Mouse (Mus musculus) spleen, adult 2 months (tissue): ENCODE data around the gene Ankrd44. TPM values are rescaled to one million over a fixed set of nuclear protein-coding genes. Genes with fewer than 3 reads are reported as not detected.

Source experiments
- DNase-seq, 2 experiments: peaks; one replicate each; pipeline versions ENCODE4 v3.0.0 to v3.0.0-alpha.2; 2012 to 2021; ENCODE audit warnings: low spot score in 2 of 2, low read depth in 1 of 2
- H3K27ac ChIP-seq: fragments of 200-500 bp; 2 replicates; pipeline ENCODE4 v1.5.1; 2012; ENCODE audit warnings: low read length, inconsistent platforms; ENCODE audit not compliant: insufficient read depth
- H3K27me3 ChIP-seq: fragments of 200-500 bp; 2 replicates; pipeline ENCODE4 v1.6.1; 2012; ENCODE audit warnings: mild to moderate bottlenecking, moderate library complexity, low read length, inconsistent platforms; ENCODE audit not compliant: control insufficient read depth, insufficient read depth
- H3K36me3 ChIP-seq: fragments of 200-500 bp; 2 replicates; pipeline ENCODE4 v1.6.1; 2012; ENCODE audit warnings: mild to moderate bottlenecking, low read length, inconsistent platforms; ENCODE audit not compliant: control insufficient read depth, insufficient read depth
- H3K4me1 ChIP-seq: fragments of 200-500 bp; 2 replicates; pipeline ENCODE4 v1.6.1; 2011; ENCODE audit warnings: inconsistent platforms; ENCODE audit not compliant: control insufficient read depth, insufficient read depth, insufficient read length
- H3K4me3 ChIP-seq: fragments of 200-500 bp; 2 replicates; pipeline ENCODE4 v1.5.1; 2011; ENCODE audit warnings: mild to moderate bottlenecking, inconsistent platforms; ENCODE audit not compliant: insufficient read depth, insufficient read length; ENCODE audit errors: extremely low read depth
- CTCF ChIP-seq: fragments of 200-500 bp; IDR thresholded peaks from 2 replicates; pipeline ENCODE4 v1.5.1; 2011; ENCODE audit warnings: mild to moderate bottlenecking, inconsistent platforms; ENCODE audit not compliant: insufficient read depth, insufficient read length, insufficient replicate concordance; ENCODE audit errors: extremely low read depth
- POLR2A ChIP-seq: fragments of 200-500 bp; IDR thresholded peaks from 2 replicates; pipeline ENCODE4 v1.6.1; 2011; ENCODE audit warnings: low read depth, low read length, inconsistent platforms
- WGBS: fragments of 180-500 bp; shearing (Covaris S2); methylation state at CpG from one replicate; pipeline ENCODE4 v1.1.7; 2018; 5-methylcytosine and 5-hydroxymethylcytosine counted together
- polyA plus RNA-seq: library from polyadenylated mRNA; depleted of rRNA; stranded (reverse); fragments of >200 nt; gene quantifications from 2 replicates; pipeline ENCODE4 v1.2.3, GENCODE M21; 2012

Ankrd44 gene
- polyA plus RNA-seq, 1 experiment, result 43.1 TPM

- Histone ChIP-seq H3K27ac (no peak overlapping the region), H3K4me1 (peaks cover 14% of the 10 kb centered on the region; the same call in 1 of the 2 replicates), H3K4me3 (no peak overlapping the region), H3K27me3 (no peaks in the 10 kb centered on the region), H3K36me3 (no peaks in the 10 kb centered on the region)
- no peak for DNase-seq
- TF ChIP-seq POLR2A, result no peak
- 88% methylated on average over 8 of the region's 8 CpGs for WGBS
Observed at GRCm38 (mm10) chr1:54850077-54850476, 76.1 kb downstream of the Ankrd44 start.

GRCm38 (mm10) chr1:54847238-54847637 lies 78.9 kb downstream of the Ankrd44 start:
- no peaks in the 10 kb centered on the region for H3K36me3 ChIP-seq
- no peaks in the 10 kb centered on the region for H3K27me3 ChIP-seq
- TF ChIP-seq POLR2A, result no peak
- no peak for TF ChIP-seq CTCF
- DNase-seq, result no peak
- no peak overlapping the region for H3K4me3 ChIP-seq
- peaks cover 4% of the 10 kb centered on the region; the same call in 1 of the 2 replicates for H3K4me1 ChIP-seq
- no peak overlapping the region for H3K27ac ChIP-seq
- 63% methylated on average over 1 of the region's 1 CpGs for WGBS

DNA sequence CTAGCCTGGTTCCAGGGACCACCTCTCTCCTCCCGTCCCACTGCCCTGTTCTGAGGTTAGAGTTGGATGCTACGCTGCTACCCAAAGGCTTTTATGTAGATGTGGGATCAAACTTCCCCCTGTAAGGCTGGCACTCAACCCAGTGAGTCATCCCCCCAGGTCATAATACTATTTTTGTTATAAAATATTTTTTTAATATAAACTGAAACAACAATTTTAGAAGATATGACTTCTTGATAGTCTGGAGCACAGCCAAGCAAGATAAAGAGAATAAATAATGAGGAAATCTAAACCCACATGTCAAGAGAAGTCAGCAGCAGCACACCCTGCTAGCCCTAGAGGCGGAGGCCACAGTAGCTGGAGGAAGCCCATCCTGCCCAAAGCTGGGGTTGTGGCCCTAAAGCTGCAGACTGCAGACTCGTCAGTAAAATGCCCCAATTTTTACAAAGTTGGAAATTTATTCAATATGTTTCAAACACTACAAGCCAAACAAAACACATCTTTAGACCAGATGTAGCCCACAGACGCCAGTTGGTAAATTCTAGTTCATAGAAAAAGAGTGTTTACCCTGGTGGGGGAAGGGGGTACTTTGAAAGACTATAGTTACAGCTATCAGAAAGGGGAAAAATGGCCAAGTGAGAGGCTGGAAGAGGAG lies 79.7 kb downstream of the Ankrd44 start:
- DNase-seq, result no peak
- WGBS, result 61% methylated on average over 5 of the region's 5 CpGs
- no peak overlapping the region for H3K27ac ChIP-seq
- H3K4me1 ChIP-seq, result peaks cover 8% of the 10 kb centered on the region; the same call in 1 of the 2 replicates
- H3K4me3 ChIP-seq, result no peak overlapping the region
- no peaks in the 10 kb centered on the region for H3K27me3 ChIP-seq
- TF ChIP-seq POLR2A (no peak), CTCF (no peak)
- H3K36me3 ChIP-seq, result no peaks in the 10 kb centered on the region

DNA sequence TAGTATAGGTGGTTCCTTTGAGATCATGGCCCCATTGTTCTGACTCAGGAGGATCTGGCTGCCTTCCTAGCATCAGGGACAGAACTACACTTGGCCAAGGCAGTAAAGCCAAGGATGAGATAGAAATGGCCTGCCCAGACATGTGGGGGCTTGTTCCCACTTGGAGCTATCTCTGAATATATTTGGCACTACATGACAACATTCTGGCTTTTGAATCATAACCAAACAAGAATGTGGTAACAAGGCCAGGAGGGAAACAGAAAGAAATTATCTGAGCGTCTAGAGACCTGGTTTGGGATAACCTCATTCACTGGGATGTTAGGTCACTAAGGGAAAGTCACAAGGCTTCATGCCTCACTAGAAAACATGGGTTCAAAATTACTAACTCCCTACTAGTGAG lies 81.8 kb downstream of the Ankrd44 start:
- Histone ChIP-seq H3K27me3 (no peaks in the 10 kb centered on the region), H3K27ac (no peak overlapping the region), H3K4me1 (peaks cover 21% of the 10 kb centered on the region), H3K4me3 (no peak overlapping the region), H3K36me3 (no peaks in the 10 kb centered on the region)
- no peak for TF ChIP-seq POLR2A
- TF ChIP-seq CTCF, result no peak
- DNase-seq, result no peak
- WGBS, result 94% methylated on average over 1 of the region's 1 CpGs

DNA sequence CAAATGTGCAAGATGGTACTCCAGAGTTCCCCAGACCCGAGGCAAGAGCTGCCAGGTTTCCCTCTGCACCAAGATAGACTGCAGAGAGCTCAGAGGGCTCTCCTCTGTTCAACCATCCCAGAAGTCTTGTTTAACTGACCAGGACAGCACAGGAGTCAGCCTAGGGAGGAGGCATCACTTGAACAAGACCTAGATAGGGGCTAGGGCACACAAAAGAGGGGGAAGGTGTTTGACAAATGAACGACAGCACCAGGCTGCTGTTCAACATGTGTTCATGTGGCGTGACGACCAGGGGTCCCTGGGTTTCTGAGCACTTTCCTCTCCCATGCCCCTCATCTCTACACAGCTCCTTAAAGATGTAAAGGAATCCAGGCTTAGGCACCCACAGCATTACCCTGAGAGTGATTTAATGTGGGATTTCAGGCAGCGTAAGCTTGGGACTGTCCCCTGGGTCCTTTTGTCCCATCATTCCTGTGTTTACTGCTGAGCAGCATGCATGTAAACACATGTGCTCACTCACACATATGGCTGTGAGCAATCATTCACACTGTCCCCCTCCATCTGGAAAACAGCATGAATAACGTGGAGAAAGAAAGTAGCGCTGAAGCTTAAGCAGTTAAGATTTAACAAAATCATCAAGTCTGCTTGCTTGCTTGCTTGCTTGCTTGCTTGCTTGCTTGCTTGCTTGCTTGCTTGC lies 83.3 kb downstream of the Ankrd44 start:
- Histone ChIP-seq H3K36me3 (no peaks in the 10 kb centered on the region), H3K27ac (no peak overlapping the region), H3K4me1 (peaks cover 24% of the 10 kb centered on the region), H3K27me3 (no peaks in the 10 kb centered on the region), H3K4me3 (no peak overlapping the region)
- TF ChIP-seq CTCF, result no peak
- 84% methylated on average over 7 of the region's 7 CpGs for WGBS
- DNase-seq, result no peak

GRCm38 (mm10) chr1:54841788-54842187 lies 84.4 kb downstream of the Ankrd44 start:
- Histone ChIP-seq H3K36me3 (no peaks in the 10 kb centered on the region), H3K27me3 (no peaks in the 10 kb centered on the region), H3K27ac (0 out of 2 replicates have a peak overlapping the region, but pooled peaks have one; percentile 44), H3K4me1 (peaks cover 28% of the 10 kb centered on the region), H3K4me3 (no peak overlapping the region)
- 7% methylated on average over 5 of the region's 5 CpGs for WGBS
- DNase-seq, result peak; percentile 59 to 61
- TF ChIP-seq CTCF, result no peak
- no peak for TF ChIP-seq POLR2A

DNA sequence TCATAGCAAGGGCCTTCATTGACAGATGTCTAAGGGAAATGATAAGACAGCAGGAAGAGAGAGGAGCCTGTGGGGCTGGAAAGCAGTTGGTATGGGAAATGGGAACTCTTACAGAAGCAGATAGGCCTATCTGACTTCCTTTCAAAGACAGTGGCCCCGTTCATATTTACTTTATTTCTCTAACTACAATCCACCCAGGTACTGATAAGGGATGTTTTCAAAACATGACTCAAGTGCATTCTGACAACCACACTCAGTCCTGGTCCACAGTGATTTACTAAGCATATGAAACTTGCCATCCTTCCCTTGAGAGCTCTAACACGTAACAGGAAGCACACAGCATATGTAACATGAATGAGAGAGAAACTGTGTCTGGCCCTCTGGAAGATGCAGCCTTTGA lies 86.1 kb downstream of the Ankrd44 start:
- TF ChIP-seq POLR2A (no peak), CTCF (no peak)
- DNase-seq, result no peak
- 15% methylated on average over 2 of the region's 2 CpGs for WGBS
- no peaks in the 10 kb centered on the region for H3K36me3 ChIP-seq
- peaks cover 28% of the 10 kb centered on the region for H3K4me1 ChIP-seq
- no peak overlapping the region for H3K4me3 ChIP-seq
- no peak overlapping the region for H3K27ac ChIP-seq
- no peaks in the 10 kb centered on the region for H3K27me3 ChIP-seq
